Mouse (Mus musculus) kidney, adult 2 months (tissue): Measurements from ENCODE around the gene Dcps. TPM values are rescaled to one million over a fixed set of nuclear protein-coding genes. Genes with fewer than 3 reads are reported as not detected.

Experiments used
- DNase-seq: peaks from one replicate; pipeline ENCODE4 v3.0.0; 2021
- H3K27ac ChIP-seq: fragments of 200-500 bp; 2 replicates; pipeline ENCODE4 v1.5.1; 2012; ENCODE audit warnings: low read depth, low read length, control low read depth, inconsistent platforms; ENCODE audit not compliant: insufficient read depth
- H3K27me3 ChIP-seq: fragments of 200-500 bp; replicated peaks from 2 replicates; pipeline ENCODE4 v1.6.1; 2012; ENCODE audit warnings: mild to moderate bottlenecking, moderate library complexity, low read length, inconsistent platforms; ENCODE audit not compliant: control insufficient read depth, insufficient read depth
- H3K36me3 ChIP-seq: fragments of 200-500 bp; 2 replicates; pipeline ENCODE4 v1.6.1; 2012; ENCODE audit warnings: mild to moderate bottlenecking, moderate library complexity, low read length, inconsistent platforms; ENCODE audit not compliant: control insufficient read depth, insufficient read depth
- H3K4me1 ChIP-seq: fragments of 200-500 bp; 2 replicates; pipeline ENCODE4 v1.6.1; 2011; ENCODE audit warnings: low read length; ENCODE audit not compliant: control insufficient read depth, insufficient read depth
- H3K4me3 ChIP-seq: fragments of 200-500 bp; 2 replicates; pipeline ENCODE4 v1.5.1; 2011; ENCODE audit warnings: mild to moderate bottlenecking, low read depth, low read length, control low read depth; ENCODE audit not compliant: insufficient read depth
- CTCF ChIP-seq: fragments of 200-500 bp; conservative IDR thresholded peaks from 2 replicates; pipeline ENCODE4 v1.5.1; 2011; ENCODE audit warnings: low read depth, mild to moderate bottlenecking, control low read depth, low read length, moderate library complexity, mixed read lengths; ENCODE audit not compliant: insufficient read depth, insufficient read length
- POLR2A ChIP-seq: fragments of 200-500 bp; IDR thresholded peaks from one replicate; pipeline ENCODE4 v1.6.1; 2011; ENCODE audit warnings: low read depth, low read length, control low read depth
- WGBS: fragments of 180-500 bp; shearing (Covaris S2); methylation state at CpG from one replicate; pipeline ENCODE4 v1.1.7; 2018; 5-methylcytosine and 5-hydroxymethylcytosine counted together
- polyA plus RNA-seq: library from polyadenylated mRNA; depleted of rRNA; stranded (reverse); fragments of >200 nt; gene quantifications from 2 replicates; pipeline ENCODE4 v1.2.3, GENCODE M21; 2012

Gene Dcps
- polyA plus RNA-seq, 1 experiment = 36.2 TPM

DNA sequence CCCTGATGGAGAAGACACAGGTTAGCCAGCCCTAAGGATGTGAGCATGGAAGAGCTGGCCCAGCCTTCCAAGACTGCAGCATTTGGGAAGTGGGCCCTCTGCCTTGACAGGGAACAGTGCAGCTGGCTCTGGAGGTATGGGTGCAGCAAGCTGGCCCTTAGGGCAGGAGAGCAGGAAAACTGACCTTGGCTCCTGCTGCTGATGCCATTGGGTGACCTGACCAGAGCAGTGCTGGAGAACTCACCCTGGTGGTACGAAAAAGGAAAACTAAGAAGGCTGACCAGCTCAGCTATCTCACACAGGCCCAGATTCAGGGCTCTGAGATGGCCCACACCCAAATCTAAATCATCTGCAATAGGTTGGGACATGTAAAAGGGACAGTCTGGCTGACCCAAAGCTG is 30.0 kb downstream of the Dcps start:
- H3K4me1 ChIP-seq = peaks cover 8% of the 10 kb centered on the region; the same call in 1 of the 2 replicates
- no peak overlapping the region for H3K27ac ChIP-seq
- no peaks in the 10 kb centered on the region for H3K36me3 ChIP-seq
- no peak overlapping the region for H3K4me3 ChIP-seq
- WGBS = 57% methylated on average over 1 of the region's 1 CpGs
- no peak for DNase-seq
- TF ChIP-seq POLR2A (no peak), CTCF (no peak)
- no peaks in the 10 kb centered on the region for H3K27me3 ChIP-seq

DNA sequence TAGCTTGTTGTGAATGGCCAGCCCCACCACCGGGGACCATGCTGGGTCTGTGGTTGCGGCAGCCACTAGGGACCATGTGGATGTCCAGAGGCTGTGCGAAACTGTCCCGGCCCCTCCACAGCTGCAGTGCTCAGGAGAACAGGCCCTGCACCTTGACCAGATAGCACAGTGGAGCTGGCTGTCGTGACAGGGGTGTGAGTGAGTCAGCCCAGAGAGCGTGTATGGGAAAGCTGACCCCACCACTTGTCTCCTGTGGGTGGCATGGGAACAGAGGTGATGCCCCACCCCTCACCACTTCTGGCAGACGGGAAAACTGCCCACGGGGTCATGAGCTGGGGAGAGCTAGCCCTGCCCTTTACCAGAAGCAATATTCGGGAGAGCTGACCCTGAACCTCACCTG is 30.7 kb downstream of the Dcps start:
- no peaks in the 10 kb centered on the region for H3K36me3 ChIP-seq
- no peak overlapping the region for H3K27ac ChIP-seq
- TF ChIP-seq CTCF = no peak
- TF ChIP-seq POLR2A = no peak
- 86% methylated on average over 9 of the region's 9 CpGs for WGBS
- no peaks in the 10 kb centered on the region for H3K27me3 ChIP-seq
- H3K4me1 ChIP-seq = peaks cover 8% of the 10 kb centered on the region; the same call in 1 of the 2 replicates
- no peak overlapping the region for H3K4me3 ChIP-seq
- no peak for DNase-seq

DNA sequence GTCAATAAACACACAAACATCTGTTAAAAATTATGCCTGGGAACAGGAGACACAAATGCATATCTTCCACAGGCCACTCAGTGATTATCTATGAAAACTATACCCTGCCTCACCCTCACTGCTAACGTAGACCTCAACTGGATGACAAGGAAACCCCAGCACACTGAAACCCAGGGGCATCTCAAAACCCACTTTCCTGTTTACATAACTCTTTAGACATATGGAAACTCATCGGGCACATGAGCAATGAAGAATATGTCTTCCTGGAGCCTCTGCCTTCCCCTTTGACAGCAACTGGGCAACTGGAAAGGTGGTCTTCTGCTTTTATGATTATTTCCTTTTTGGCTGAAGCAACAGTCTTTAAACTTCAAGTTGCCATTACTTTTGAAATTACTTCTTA is 33.6 kb downstream of the Dcps start:
- Histone ChIP-seq H3K27me3 (no peaks in the 10 kb centered on the region), H3K27ac (no peak overlapping the region), H3K36me3 (no peaks in the 10 kb centered on the region), H3K4me1 (no peaks in the 10 kb centered on the region), H3K4me3 (no peak overlapping the region)
- DNase-seq = no peak
- WGBS = 89% methylated on average over 2 of the region's 2 CpGs
- TF ChIP-seq POLR2A (no peak), CTCF (no peak)

DNA sequence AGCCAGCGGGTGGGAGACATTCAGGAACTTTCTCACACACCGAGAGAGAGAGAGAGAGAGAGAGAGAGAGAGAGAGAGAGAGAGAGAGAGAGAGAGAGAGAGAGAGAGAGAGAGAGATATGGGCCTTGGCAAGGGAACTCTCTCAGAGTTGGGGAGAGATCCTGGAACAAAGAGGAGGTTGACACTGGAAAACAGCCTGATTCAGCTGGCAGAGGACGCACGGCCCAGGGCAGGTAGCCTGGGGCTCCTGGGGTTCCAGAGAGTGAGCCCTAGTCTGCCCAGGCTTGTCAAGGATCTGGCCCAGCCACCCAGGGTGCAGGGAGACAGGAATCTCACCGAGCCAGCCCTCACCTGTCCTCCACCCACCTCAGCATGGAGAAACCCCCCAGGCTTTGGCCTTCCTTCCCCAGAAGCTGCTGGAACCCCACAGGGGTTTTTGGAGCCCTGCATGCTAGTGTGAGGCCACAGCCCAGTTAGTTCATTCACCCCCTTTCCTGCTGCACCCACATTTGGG is 36.6 kb downstream of the Dcps start:
- 86% methylated on average over 5 of the region's 5 CpGs for WGBS
- no peak for DNase-seq
- Histone ChIP-seq H3K27me3 (no peaks in the 10 kb centered on the region), H3K27ac (no peak overlapping the region), H3K4me1 (no peaks in the 10 kb centered on the region), H3K4me3 (no peak overlapping the region), H3K36me3 (no peaks in the 10 kb centered on the region)
- TF ChIP-seq CTCF = no peak
- TF ChIP-seq POLR2A = no peak

DNA sequence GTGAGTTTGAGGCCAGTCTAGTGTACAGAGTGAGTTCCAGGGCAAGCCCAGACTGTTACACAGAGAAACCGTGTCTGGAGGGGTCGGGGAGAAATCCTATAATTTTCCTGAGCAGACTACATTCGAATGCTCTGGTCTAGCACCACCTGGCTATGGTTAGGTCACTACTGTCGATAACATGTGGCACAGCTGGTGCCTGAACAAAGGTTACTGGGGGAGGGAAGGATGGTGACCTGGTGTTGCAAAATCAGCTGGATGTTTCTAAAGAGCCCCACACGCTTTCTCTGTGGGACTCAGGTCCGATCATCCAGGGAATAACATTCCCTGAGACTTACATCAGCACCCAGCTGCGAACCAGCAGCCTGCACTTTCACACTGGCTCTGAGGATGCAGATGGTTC is 37.8 kb downstream of the Dcps start:
- no peak for DNase-seq
- H3K27me3 ChIP-seq = no peaks in the 10 kb centered on the region
- H3K4me1 ChIP-seq = no peaks in the 10 kb centered on the region
- no peaks in the 10 kb centered on the region for H3K36me3 ChIP-seq
- no peak overlapping the region for H3K4me3 ChIP-seq
- 60% methylated on average over 7 of the region's 7 CpGs for WGBS
- no peak overlapping the region for H3K27ac ChIP-seq
- TF ChIP-seq POLR2A = no peak
- no peak for TF ChIP-seq CTCF

DNA sequence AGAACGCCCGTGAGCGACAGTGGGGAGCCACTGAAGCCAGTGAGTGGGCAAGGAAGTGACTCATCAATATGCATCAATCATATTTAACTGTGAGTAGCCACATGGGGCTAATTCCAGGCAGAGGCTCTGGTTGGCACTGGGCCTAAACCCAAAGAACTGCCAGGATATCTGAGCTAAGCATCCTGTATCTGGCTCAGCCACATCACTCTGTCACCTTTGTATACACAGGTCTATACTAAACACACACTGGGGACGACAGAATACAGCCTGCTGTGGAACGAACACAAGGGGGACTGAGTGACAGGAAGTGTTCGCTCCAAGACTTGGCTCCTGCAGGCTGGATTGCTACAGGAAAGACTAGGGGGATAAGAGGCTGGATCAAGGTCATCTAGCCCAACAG is 40.3 kb downstream of the Dcps start:
- H3K36me3 ChIP-seq = no peaks in the 10 kb centered on the region
- H3K4me1 ChIP-seq = no peaks in the 10 kb centered on the region
- 68% methylated on average over 6 of the region's 6 CpGs for WGBS
- TF ChIP-seq CTCF (no peak), POLR2A (no peak)
- no peak overlapping the region for H3K27ac ChIP-seq
- no peak for DNase-seq
- no peaks in the 10 kb centered on the region for H3K27me3 ChIP-seq
- H3K4me3 ChIP-seq = no peak overlapping the region

DNA sequence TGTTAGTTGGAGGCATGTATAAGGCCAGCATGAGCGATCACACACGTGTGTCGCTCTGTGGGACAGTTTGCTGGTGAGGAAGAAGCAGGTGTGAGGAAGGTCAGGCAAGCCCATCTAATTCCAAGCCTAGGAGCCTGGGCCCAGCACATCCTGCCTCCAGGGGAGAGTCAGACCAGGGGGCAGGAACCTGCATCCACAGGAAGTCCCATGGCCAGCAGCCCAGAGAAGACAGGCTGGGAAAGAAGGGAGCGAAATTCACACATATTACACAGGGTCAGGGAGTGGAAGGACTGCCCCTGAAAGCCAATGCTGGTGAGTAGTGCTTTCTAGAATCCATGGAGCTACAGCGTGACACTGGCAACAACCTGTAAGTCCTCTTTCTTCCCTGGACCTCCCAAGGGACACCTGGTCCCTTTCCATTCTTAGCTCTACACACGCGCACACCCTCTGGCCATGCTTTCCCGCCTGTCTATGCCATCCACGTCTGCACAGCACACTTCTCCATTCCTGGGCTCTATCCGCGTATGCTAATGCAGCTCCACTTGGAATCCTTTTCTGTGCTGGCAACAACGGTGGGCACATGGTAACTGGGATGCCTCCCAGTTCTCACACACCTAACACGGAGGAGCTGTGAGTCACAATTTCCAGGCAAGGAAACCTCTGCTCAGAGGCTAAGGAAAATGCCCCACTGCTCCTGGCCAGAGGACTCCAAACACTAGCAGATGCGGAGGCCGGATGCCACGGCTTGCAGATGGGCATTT is 44.0 kb downstream of the Dcps start:
- Histone ChIP-seq H3K27ac (no peak overlapping the region), H3K36me3 (no peaks in the 10 kb centered on the region), H3K4me1 (peaks cover 6% of the 10 kb centered on the region; the same call in 1 of the 2 replicates), H3K4me3 (no peak overlapping the region), H3K27me3 (no peaks in the 10 kb centered on the region)
- 83% methylated on average over 16 of the region's 16 CpGs for WGBS
- TF ChIP-seq CTCF (no peak), POLR2A (no peak)
- DNase-seq = peak; percentile 59
